Mouse (Mus musculus) midbrain, embryonic 12.5 days (tissue): ENCODE results near the gene Med31. TPM values are rescaled to one million over a fixed set of nuclear protein-coding genes. Genes with fewer than 3 reads are reported as not detected.
"Not testable (repeated sequence)": the region's sequence is repeated elsewhere in the genome, so short reads cannot be mapped to it uniquely, and the experiment has no call there.

Experiments
- ATAC-seq: fragments of 200-750 bp; cut with Nextera tagmentation; 2 replicates; pipeline ENCODE4 v1.8.0; 2017; ENCODE audit warnings: low read depth, moderate TSS enrichment, moderate library complexity; ENCODE audit not compliant: low FRiP score
- H3K27ac ChIP-seq: fragments of 300-500 bp; sonication (generic); replicated peaks from 2 replicates; pipeline ENCODE4 v1.5.1; 2016; ENCODE audit warnings: mild to moderate bottlenecking
- H3K27me3 ChIP-seq: fragments of 300-500 bp; sonication (generic); 2 replicates; pipeline ENCODE4 v1.6.1; 2016; ENCODE audit warnings: mild to moderate bottlenecking
- H3K36me3 ChIP-seq: fragments of 300-500 bp; sonication (generic); 2 replicates; pipeline ENCODE4 v1.6.1; 2016
- H3K4me1 ChIP-seq: fragments of 300-500 bp; sonication (generic); 2 replicates; pipeline ENCODE4 v1.6.1; 2016
- H3K4me2 ChIP-seq: fragments of 300-500 bp; sonication (generic); replicated peaks from 2 replicates; pipeline ENCODE4 v1.6.1; 2016; ENCODE audit warnings: mild to moderate bottlenecking, moderate library complexity
- H3K4me3 ChIP-seq: fragments of 300-500 bp; sonication (generic); 2 replicates; pipeline ENCODE4 v1.5.1; 2016; ENCODE audit warnings: mild to moderate bottlenecking
- H3K9ac ChIP-seq: fragments of 300-500 bp; sonication (generic); replicated peaks from 2 replicates; pipeline ENCODE4 v1.6.1; 2016; ENCODE audit warnings: mild to moderate bottlenecking, moderate library complexity
- H3K9me3 ChIP-seq: fragments of 300-500 bp; sonication (generic); 2 replicates; pipeline ENCODE4 v1.6.1; 2016; ENCODE audit warnings: mild to moderate bottlenecking
- WGBS: fragments of 180-500 bp; shearing (Covaris S2); methylation state at CpG from one replicate; pipeline ENCODE4 v1.1.7; 2016; 5-methylcytosine and 5-hydroxymethylcytosine counted together
- polyA plus RNA-seq: library from polyadenylated mRNA; unstranded; fragments of >200 nt; fragmentation: Nextera tagmentation; extraction: Ambion mirVana; gene quantifications from 2 replicates; pipeline ENCODE4 v1.2.1, GENCODE M21; 2016

The Med31 gene
- polyA plus RNA-seq, 1 experiment from 2014 or later: 53.7 TPM

GRCm38 (mm10) chr11:72190857-72191256, 24.5 kb downstream of the Med31 start:
- H3K36me3 ChIP-seq: peaks cover 62% of the 10 kb centered on the region
- WGBS: 77% methylated on average over 1 of the region's 1 CpGs
- no peak for ATAC-seq

GRCm38 (mm10) chr11:72184252-72184651, 31.1 kb downstream of the Med31 start:
- Histone ChIP-seq H3K9me3 (no peaks in the 10 kb centered on the region), H3K4me1 (no peaks in the 10 kb centered on the region), H3K9ac (no peak overlapping the region), H3K4me3 (no peak overlapping the region), H3K36me3 (peaks cover 63% of the 10 kb centered on the region), H3K27me3 (no peaks in the 10 kb centered on the region), H3K27ac (no peak overlapping the region), H3K4me2 (no peak overlapping the region)
- 87% methylated on average over 4 of the region's 4 CpGs for WGBS
- ATAC-seq: no peak

More at GRCm38 (mm10) chr11:72190857-72191256, 24.5 kb downstream of the Med31 start:
- H3K4me3 ChIP-seq: no peak overlapping the region
- H3K4me1 ChIP-seq: no peaks in the 10 kb centered on the region
- no peak overlapping the region for H3K4me2 ChIP-seq
- H3K27ac ChIP-seq: no peak overlapping the region
- H3K27me3 ChIP-seq: no peaks in the 10 kb centered on the region
- no peaks in the 10 kb centered on the region for H3K9me3 ChIP-seq
- no peak overlapping the region for H3K9ac ChIP-seq

- ATAC-seq: no peak
- WGBS: 95% methylated on average over 4 of the region's 4 CpGs
- H3K36me3 ChIP-seq: peaks cover 63% of the 10 kb centered on the region
Measured at GRCm38 (mm10) chr11:72181136-72181535, 34.3 kb downstream of the Med31 start.

GRCm38 (mm10) chr11:72180556-72180955, 34.8 kb downstream of the Med31 start:
- no peak for ATAC-seq
- H3K9ac ChIP-seq: no peak overlapping the region
- peaks cover 14% of the 10 kb centered on the region; the same call in 1 of the 2 replicates for H3K4me1 ChIP-seq
- H3K4me3 ChIP-seq: no peak overlapping the region
- H3K36me3 ChIP-seq: peaks cover 64% of the 10 kb centered on the region
- no peak overlapping the region for H3K27ac ChIP-seq
- 94% methylated on average over 5 of the region's 5 CpGs for WGBS
- H3K4me2 ChIP-seq: no peak overlapping the region
- H3K9me3 ChIP-seq: no peaks in the 10 kb centered on the region
- H3K27me3 ChIP-seq: no peaks in the 10 kb centered on the region

More at GRCm38 (mm10) chr11:72181136-72181535, 34.3 kb downstream of the Med31 start:
- Histone ChIP-seq H3K9ac (no peak overlapping the region), H3K27me3 (no peaks in the 10 kb centered on the region), H3K4me2 (no peak overlapping the region), H3K4me1 (peaks cover 14% of the 10 kb centered on the region; the same call in 1 of the 2 replicates), H3K9me3 (no peaks in the 10 kb centered on the region), H3K27ac (no peak overlapping the region), H3K4me3 (no peak overlapping the region)

- peaks cover 14% of the 10 kb centered on the region; the same call in 1 of the 2 replicates for H3K4me1 ChIP-seq
- no peak overlapping the region for H3K4me2 ChIP-seq
- no peak for ATAC-seq
- no peak overlapping the region for H3K27ac ChIP-seq
- no peaks in the 10 kb centered on the region for H3K9me3 ChIP-seq
- H3K4me3 ChIP-seq: no peak overlapping the region
- H3K27me3 ChIP-seq: no peaks in the 10 kb centered on the region
- 25% methylated on average over 3 of the region's 3 CpGs for WGBS
- H3K9ac ChIP-seq: no peak overlapping the region
- H3K36me3 ChIP-seq: peaks cover 80% of the 10 kb centered on the region
Measured at GRCm38 (mm10) chr11:72176553-72176952, 38.8 kb downstream of the Med31 start.

GRCm38 (mm10) chr11:72175966-72176365, 39.4 kb downstream of the Med31 start:
- Histone ChIP-seq H3K36me3 (peaks cover 76% of the 10 kb centered on the region), H3K4me2 (no peak overlapping the region), H3K4me3 (no peak overlapping the region), H3K9ac (no peak overlapping the region), H3K9me3 (no peaks in the 10 kb centered on the region), H3K27me3 (no peaks in the 10 kb centered on the region), H3K27ac (no peak overlapping the region), H3K4me1 (peaks cover 14% of the 10 kb centered on the region; the same call in 1 of the 2 replicates)
- 80% methylated on average over 5 of the region's 5 CpGs for WGBS
- no peak for ATAC-seq

GRCm38 (mm10) chr11:72174721-72175120, 40.7 kb downstream of the Med31 start:
- peaks cover 14% of the 10 kb centered on the region; the same call in 1 of the 2 replicates for H3K4me1 ChIP-seq
- H3K27me3 ChIP-seq: no peaks in the 10 kb centered on the region
- H3K4me3 ChIP-seq: no peak overlapping the region
- H3K4me2 ChIP-seq: no peak overlapping the region
- no peaks in the 10 kb centered on the region for H3K9me3 ChIP-seq
- H3K27ac ChIP-seq: no peak overlapping the region
- 94% methylated on average over 6 of the region's 6 CpGs for WGBS
- no peak for ATAC-seq
- peaks cover 69% of the 10 kb centered on the region for H3K36me3 ChIP-seq
- H3K9ac ChIP-seq: no peak overlapping the region

- 89% methylated on average over 5 of the region's 5 CpGs for WGBS
- no peak overlapping the region for H3K4me3 ChIP-seq
- H3K9me3 ChIP-seq: no peaks in the 10 kb centered on the region
- peaks cover 75% of the 10 kb centered on the region for H3K36me3 ChIP-seq
- peaks cover 14% of the 10 kb centered on the region; the same call in 1 of the 2 replicates for H3K4me1 ChIP-seq
- H3K4me2 ChIP-seq: no peak overlapping the region
- ATAC-seq: no peak
- H3K9ac ChIP-seq: no peak overlapping the region
- H3K27ac ChIP-seq: no peak overlapping the region
- H3K27me3 ChIP-seq: no peaks in the 10 kb centered on the region
Measured at GRCm38 (mm10) chr11:72173506-72173905, 41.9 kb downstream of the Med31 start.

- H3K27ac ChIP-seq, H3K27me3 ChIP-seq, H3K4me2 ChIP-seq, H3K4me3 ChIP-seq, H3K9me3 ChIP-seq, H3K4me1 ChIP-seq, H3K9ac ChIP-seq, ATAC-seq: not testable (repeated sequence)
- 88% methylated on average over 4 of the region's 4 CpGs for WGBS
- H3K36me3 ChIP-seq: peaks cover 73% of the 10 kb centered on the region
Measured at GRCm38 (mm10) chr11:72171906-72172305, 43.5 kb downstream of the Med31 start.

- 88% methylated on average over 4 of the region's 4 CpGs for WGBS
- no peak overlapping the region for H3K4me2 ChIP-seq
- no peak overlapping the region for H3K27ac ChIP-seq
Measured at GRCm38 (mm10) chr11:72169871-72170270, 45.5 kb downstream of the Med31 start.

GRCm38 (mm10) chr11:72163198-72163597, 52.2 kb downstream of the Med31 start:
- no peak overlapping the region for H3K4me2 ChIP-seq
- H3K4me3 ChIP-seq: no peak overlapping the region
- no peaks in the 10 kb centered on the region for H3K4me1 ChIP-seq
- H3K9me3 ChIP-seq: no peaks in the 10 kb centered on the region
- H3K9ac ChIP-seq: no peak overlapping the region
- peaks cover 84% of the 10 kb centered on the region for H3K36me3 ChIP-seq
- no peak for ATAC-seq
- WGBS: 92% methylated on average over 2 of the region's 2 CpGs
- no peaks in the 10 kb centered on the region for H3K27me3 ChIP-seq
- H3K27ac ChIP-seq: no peak overlapping the region

More at GRCm38 (mm10) chr11:72169871-72170270, 45.5 kb downstream of the Med31 start:
- H3K9me3 ChIP-seq: no peaks in the 10 kb centered on the region
- no peak for ATAC-seq
- no peaks in the 10 kb centered on the region for H3K27me3 ChIP-seq
- no peak overlapping the region for H3K4me3 ChIP-seq
- H3K4me1 ChIP-seq: no peaks in the 10 kb centered on the region
- no peak overlapping the region for H3K9ac ChIP-seq
- peaks cover 73% of the 10 kb centered on the region for H3K36me3 ChIP-seq
